Mouse (Mus musculus) brain, embryonic 14.5 days (tissue): ENCODE measurements around the gene Wipf2.
"Not testable (repeated sequence)": the region's sequence is repeated elsewhere in the genome, so short reads cannot be mapped to it uniquely, and the experiment has no call there.

Source experiments
- CTCF ChIP-seq: fragments of 200-500 bp; IDR thresholded peaks from 2 replicates; pipeline ENCODE4 v1.5.1; 2012; ENCODE audit warnings: inconsistent platforms, mild to moderate bottlenecking, moderate library complexity, borderline replicate concordance; ENCODE audit not compliant: insufficient read depth, insufficient read length; ENCODE audit errors: extremely low read depth
- POLR2A ChIP-seq: fragments of 200-500 bp; IDR thresholded peaks from 2 replicates; pipeline ENCODE4 v1.6.1; 2012; ENCODE audit warnings: mild to moderate bottlenecking, inconsistent platforms, borderline replicate concordance; ENCODE audit not compliant: poor library complexity, insufficient read depth, insufficient read length, severe bottlenecking; ENCODE audit errors: extremely low read depth

- not testable (repeated sequence) for TF ChIP-seq CTCF, POLR2A
Measured at GRCm38 (mm10) chr11:98922851-98923711, 59.6 kb downstream of the Wipf2 start.
